Mouse (Mus musculus) gastrocnemius, postnatal 14 days (tissue): ENCODE results near the gene Dbp. TPM values are rescaled to one million over a fixed set of nuclear protein-coding genes. Genes with fewer than 3 reads are reported as not detected.

ENCODE experiments used
- DNase-seq: peaks from one replicate; pipeline ENCODE4 v3.0.0; 2021; ENCODE audit warnings: mixed read lengths
- intact Hi-C: fragments of 180-260 bp; cut with DNase I; formaldehyde crosslinking; loops from one replicate; pipeline ENCODE4 v1.15.1; 2025; ENCODE audit warnings: low total_unique reads
- total RNA-seq, 2 experiments: library from RNA; stranded (reverse); gene quantifications; 2 replicates each; pipeline ENCODE4 v1.2.3; 2021

Gene Dbp
- total RNA-seq, 2 experiments from 2014 or later = 20.6 to 32.8 TPM

- no peak for DNase-seq
- intact Hi-C loops = no loop called here
Observed at GRCm38 (mm10) chr7:45748110-45748509, 43.2 kb downstream of the Dbp start.

- intact Hi-C loops = no loop called here
- DNase-seq = no peak
Observed at GRCm38 (mm10) chr7:45749401-45749800, 44.5 kb downstream of the Dbp start.

- no peak for DNase-seq
- intact Hi-C loops = no loop called here
Observed at GRCm38 (mm10) chr7:45750162-45750561, 45.3 kb downstream of the Dbp start.

- intact Hi-C loops = no loop called here
- no peak for DNase-seq
Observed at GRCm38 (mm10) chr7:45755703-45756102, 50.8 kb downstream of the Dbp start.

GRCm38 (mm10) chr7:45759400-45759799 is 54.5 kb downstream of the Dbp start:
- no peak for DNase-seq
- intact Hi-C loops = no loop called here

Other genes starting within 250 kb of the Dbp start
- 100 to 1,000 TPM; 119 to 132 TPM for gene Ftl1, start 245.2 kb upstream of the Dbp start, total RNA-seq
- 10 to 100 TPM; 20.1 to 22.4 TPM for gene Bax, start 238.2 kb upstream of the Dbp start, total RNA-seq
- not detected for gene Tulp2, start 223.2 kb upstream of the Dbp start, total RNA-seq
- 1 to 10 TPM; 6.0 to 6.2 TPM for gene Gm45808, start 218.3 kb upstream of the Dbp start, total RNA-seq
- 10 to 100 TPM in 1 of 2 experiments, 1 to 10 TPM in 1; 9.4 to 10.5 TPM for gene Dhdh, start 216.3 kb upstream of the Dbp start, total RNA-seq
- 100 to 1,000 TPM; 100 TPM for gene Nucb1, start 194.7 kb upstream of the Dbp start, total RNA-seq
- gene Ppp1r15a, start 178.8 kb upstream of the Dbp start, total RNA-seq = 10 to 100 TPM; 13.1 to 18.4 TPM
- gene Plekha4, start 178.8 kb upstream of the Dbp start, total RNA-seq = 10 to 100 TPM in 1 of 2 experiments, 1 to 10 TPM in 1; 6.8 to 14.8 TPM
- gene Hsd17b14, start 150.2 kb upstream of the Dbp start, total RNA-seq = 1 to 10 TPM; 1.7 to 2.3 TPM
- gene Bcat2, start 134.9 kb upstream of the Dbp start, total RNA-seq = 10 to 100 TPM; 37.2 to 37.8 TPM
- not detected for gene Fgf21, start 89.6 kb upstream of the Dbp start, total RNA-seq
- gene Fut1, start 87.8 kb upstream of the Dbp start, total RNA-seq = under 1 TPM in 1 of 2 experiments, not detected in 1; 0.11 TPM
- under 1 TPM; 0.12 to 0.18 TPM for gene Izumo1, start 83.3 kb upstream of the Dbp start, total RNA-seq
- gene Rasip1, start 77.6 kb upstream of the Dbp start, total RNA-seq = 10 to 100 TPM; 14.1 to 16.1 TPM
- 10 to 100 TPM; 60.3 to 85.3 TPM for gene Mamstr, start 65.1 kb upstream of the Dbp start, total RNA-seq
- gene Fut2, start 38.7 kb upstream of the Dbp start, total RNA-seq = under 1 TPM; 0.58 to 0.66 TPM
- gene Ntn5, start 21.1 kb upstream of the Dbp start, total RNA-seq = under 1 TPM; 0.51 to 0.62 TPM
- gene Sec1, start 10.7 kb upstream of the Dbp start, total RNA-seq = under 1 TPM; 0.18 to 0.31 TPM
- 1 to 10 TPM; 4.5 to 4.6 TPM for gene Car11, start 5.2 kb upstream of the Dbp start, total RNA-seq
- gene Rpl18, start 10.4 kb downstream of the Dbp start, total RNA-seq = 100 to 1,000 TPM; 607 to 662 TPM
- gene Sphk2, start 12.9 kb downstream of the Dbp start, total RNA-seq = 10 to 100 TPM; 12.0 to 13.2 TPM
- gene Fam83e, start 16.1 kb downstream of the Dbp start, total RNA-seq = under 1 TPM; 0.16 TPM
- not detected for gene Spaca4, start 20.7 kb downstream of the Dbp start, total RNA-seq
- gene Lmtk3, start 78.7 kb downstream of the Dbp start, total RNA-seq = under 1 TPM; 0.11 to 0.39 TPM
- not detected for gene Sult2b1, start 79.6 kb downstream of the Dbp start, total RNA-seq
- gene Cyth2, start 109.5 kb downstream of the Dbp start, total RNA-seq = 10 to 100 TPM; 34.6 to 35.8 TPM
- under 1 TPM; 0.16 to 0.18 TPM for gene Kcnj14, start 119.7 kb downstream of the Dbp start, total RNA-seq
- gene Grwd1, start 125.9 kb downstream of the Dbp start, total RNA-seq = 10 to 100 TPM; 10.5 to 16.5 TPM
- 10 to 100 TPM; 64.2 to 68.5 TPM for gene Kdelr1, start 167.7 kb downstream of the Dbp start, total RNA-seq
- under 1 TPM; 0.44 to 0.64 TPM for gene Grin2d, start 173.3 kb downstream of the Dbp start, total RNA-seq
- under 1 TPM in 1 of 2 experiments, not detected in 1; 0.24 TPM for gene Syngr4, start 191.6 kb downstream of the Dbp start, total RNA-seq
- gene Tmem143, start 191.9 kb downstream of the Dbp start, total RNA-seq = 10 to 100 TPM; 49.2 to 61.0 TPM
- 10 to 100 TPM; 21.5 to 31.1 TPM for gene Emp3, start 216.3 kb downstream of the Dbp start, total RNA-seq
- gene Ccdc114, start 219.0 kb downstream of the Dbp start, total RNA-seq = under 1 TPM; 0.39 to 0.78 TPM